Mouse (Mus musculus): ENCODE data around the gene Phf7.

DNA sequence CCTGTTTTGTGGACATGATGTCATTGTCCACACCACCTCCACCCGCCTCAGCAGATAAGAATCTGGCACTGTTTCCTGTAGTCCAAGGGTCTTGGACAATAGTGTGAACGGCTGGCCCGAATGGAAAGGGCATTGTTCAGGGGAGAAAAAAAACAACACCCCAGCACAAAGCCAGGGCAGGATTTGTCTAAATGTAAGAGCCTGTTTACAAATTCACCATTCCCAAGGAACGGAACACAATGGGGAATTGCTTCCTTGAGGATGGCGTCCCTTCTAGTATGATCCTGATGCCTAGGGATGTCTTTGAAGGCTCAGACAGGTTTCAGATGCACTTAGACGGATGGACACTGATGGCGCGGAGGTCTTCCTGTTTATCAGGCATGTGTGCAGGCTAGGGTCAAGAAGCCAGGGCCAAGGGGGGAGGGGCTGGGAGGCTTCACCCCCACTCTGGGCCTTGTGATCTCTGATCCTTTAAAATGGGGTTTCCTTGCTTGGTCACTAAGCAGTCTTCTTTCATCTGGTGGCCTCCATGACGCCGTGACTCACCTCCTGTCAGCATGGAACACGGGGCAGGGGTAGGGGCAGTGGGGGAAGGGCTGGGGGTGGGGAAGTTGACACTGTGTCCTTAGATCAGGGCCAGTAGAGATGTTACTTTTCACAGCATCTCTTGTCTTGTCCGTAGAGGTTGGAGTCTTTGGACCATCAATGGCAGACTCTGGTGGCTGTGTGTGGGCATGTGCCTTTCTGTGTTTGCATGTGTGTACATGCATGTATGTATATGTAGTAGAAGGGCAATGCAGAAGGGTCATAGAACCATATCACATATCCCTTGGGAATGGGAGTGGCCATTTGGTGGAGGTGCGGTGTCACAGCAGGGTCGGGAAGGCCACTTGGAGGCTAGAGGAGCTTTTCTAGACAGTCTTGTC is 17.8 kb downstream of the Phf7 start:
- no peak for TF ChIP-seq CTCF (IDR thresholded peaks at IDR 0.05; ENCODE audit: extremely low read depth, insufficient read depth, insufficient read length, insufficient replicate concordance)
- no peak for TF ChIP-seq POLR2A (IDR thresholded peaks at IDR 0.05; ENCODE audit: low read depth, low read length)

Data from spleen, adult 2 months (tissue).